Mouse (Mus musculus) mesoderm, embryonic 11.5 days (tissue): ENCODE data around the gene Foxf1.

Experiments used
- DNase-seq: peaks from one replicate; pipeline ENCODE4 v3.0.0-alpha.2; 2012; ENCODE audit warnings: low read depth, low spot score

Foxf1 gene

DNA sequence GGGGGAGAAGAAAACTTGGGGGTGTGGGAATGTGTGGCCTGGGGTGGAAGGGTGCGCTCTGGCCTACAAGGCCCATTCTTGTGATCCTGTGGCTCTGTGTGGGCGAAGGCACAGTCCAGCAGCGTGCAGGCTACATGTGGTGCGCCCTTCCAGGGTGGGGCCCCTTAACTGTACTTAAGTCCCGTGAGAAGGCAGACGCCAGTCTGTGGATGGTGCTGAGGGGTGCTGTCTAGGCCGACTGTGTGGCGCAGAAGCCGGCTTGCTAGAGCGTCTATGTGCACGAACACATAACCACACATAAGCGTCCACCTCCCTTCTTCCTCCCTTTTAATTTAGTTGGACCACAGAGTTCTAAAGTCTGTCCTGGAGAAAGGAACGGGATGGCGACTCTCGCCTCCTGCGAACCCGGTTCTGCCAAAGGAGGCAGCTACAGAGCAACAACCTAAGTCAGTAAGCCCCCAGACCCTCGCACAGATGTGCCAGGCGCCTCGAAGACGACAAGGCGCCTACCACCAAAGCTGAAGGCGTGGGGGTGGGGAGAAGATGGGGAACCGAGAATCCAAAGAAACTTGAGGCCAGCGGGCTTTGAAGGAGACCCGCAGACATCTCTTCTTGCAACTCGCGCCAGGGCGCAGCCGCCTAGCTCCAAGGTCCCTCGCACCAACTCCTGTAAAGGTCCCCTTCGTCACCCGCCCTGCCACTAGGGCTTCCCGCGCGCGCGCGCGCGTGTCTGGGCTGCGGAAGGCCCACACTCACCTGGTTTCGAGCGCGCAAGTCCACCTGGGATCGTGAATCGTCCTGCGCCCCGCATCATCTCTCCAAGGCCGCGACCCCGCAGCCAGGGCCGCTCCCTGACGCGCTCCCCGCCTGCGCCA, 1.7 kb upstream of the Foxf1 start:
- DNase-seq = no peak

DNA sequence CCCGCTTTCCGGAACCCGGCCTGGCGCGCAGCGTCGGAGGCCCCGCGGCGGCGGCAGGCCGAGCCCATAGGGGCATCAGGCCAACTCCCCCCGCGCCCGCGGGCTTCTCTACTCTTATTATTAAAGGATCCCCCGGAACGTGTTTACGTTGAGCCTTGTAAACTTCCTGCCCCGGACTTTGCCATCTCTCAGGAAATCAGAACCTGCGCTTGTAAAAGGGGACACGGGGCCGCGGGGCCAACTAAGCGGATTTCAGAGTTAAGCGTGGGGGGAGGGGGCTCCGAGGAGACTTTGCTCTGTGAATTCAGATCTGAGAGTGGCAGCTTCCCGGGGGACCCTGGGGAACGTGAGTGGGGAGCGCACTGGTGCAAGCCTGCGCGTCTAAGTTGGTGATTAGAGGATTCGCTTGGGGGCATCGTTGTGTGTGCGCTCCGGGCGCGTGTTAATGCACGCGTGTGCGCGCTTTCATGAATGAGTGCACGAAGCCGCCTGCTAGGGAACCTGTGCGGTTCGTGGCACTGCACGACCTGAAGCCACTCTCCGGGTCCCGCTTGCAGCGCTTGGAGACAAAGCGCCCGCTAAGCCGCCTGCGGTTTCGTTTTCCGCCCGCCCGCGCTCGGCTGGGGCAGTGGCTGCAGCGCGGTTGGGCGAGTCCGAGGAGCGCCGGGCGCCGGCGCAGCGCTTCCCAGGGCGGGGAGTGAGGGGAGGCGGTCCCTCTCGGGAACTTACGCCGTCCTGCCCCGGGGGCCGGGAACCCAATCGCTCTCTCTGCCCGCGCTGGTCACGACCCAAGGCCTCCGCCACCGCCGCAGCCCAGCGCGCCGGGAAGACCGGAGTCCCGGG, 872 bp upstream of the Foxf1 start:
- peak; percentile 76 for DNase-seq

DNA sequence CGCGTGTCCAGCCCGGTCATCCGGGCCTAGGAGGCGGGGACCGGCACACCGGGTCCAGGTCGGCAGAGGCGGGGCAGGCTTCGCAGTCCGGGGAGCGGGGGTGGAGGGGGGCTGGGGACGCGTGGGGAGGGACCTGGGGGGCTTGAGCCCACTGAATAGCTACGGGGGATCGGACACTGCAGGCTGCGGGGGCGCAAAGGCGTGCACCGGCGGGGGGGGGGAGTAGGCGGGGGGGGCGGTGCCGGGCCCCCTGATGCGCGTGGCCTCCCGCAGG, 313 bp upstream of the Foxf1 start:
- no peak for DNase-seq

DNA sequence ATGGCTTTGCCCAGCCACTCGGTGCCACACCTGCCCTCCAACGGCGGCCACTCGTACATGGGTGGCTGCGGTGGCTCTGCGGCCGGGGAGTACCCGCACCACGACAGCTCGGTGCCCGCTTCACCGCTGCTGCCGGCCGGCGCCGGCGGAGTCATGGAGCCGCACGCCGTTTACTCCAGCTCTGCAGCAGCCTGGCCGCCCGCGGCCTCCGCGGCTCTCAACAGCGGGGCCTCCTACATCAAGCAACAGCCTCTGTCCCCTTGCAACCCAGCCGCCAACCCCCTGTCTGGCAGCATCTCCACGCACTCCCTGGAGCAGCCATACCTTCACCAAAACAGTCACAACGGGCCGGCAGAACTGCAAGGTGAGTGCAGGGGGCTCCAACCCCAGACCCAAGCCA, 825 bp downstream of the Foxf1 start:
- no peak for DNase-seq

- no peak for DNase-seq
These were observed 1.4 kb downstream of the Foxf1 start for GRCm38 (mm10) chr8:121085561-121085960.

DNA sequence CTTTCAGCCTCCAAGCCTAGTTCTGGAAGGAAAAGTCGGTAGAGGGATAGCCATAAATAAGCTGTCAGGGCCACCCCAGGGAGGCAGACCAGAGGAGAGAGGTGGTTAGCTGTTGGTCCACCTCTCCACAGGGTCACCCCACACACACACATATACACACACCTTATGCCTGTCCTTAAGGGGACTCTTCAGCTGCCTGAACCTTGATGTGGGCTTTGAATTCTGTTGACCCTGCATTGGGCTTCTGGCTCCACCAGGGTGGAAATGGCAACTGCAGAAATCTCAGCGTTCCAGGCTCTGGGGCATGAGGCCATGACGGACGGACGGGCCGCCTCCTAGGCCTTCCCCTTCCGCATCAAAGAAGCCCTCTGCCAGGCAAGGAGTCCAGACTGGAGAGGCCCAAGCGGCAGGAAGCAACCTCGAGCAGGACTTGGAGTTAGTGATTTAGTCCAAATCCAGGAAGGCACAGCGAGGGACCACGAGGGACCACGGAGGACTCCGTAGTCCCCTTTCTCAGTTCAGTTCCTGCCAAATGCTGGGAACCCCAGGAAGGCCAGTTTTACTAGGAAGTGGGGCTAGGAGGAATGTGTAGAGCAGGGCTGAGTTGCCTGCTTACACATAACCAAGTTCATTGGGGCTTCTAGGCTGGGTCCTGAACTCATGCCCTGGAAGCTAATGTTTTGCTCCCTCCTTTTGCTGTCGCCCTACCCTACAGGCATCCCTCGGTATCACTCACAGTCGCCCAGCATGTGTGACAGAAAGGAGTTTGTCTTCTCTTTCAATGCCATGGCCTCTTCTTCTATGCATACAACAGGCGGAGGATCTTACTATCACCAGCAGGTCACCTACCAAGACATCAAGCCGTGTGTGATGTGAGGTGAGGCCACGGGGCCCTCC, 2.1 kb downstream of the Foxf1 start:
- DNase-seq = no peak

GRCm38 (mm10) chr8:121088281-121088680, 4.1 kb downstream of the Foxf1 start:
- no peak for DNase-seq

- DNase-seq = no peak
These were observed 4.9 kb downstream of the Foxf1 start for GRCm38 (mm10) chr8:121088871-121089630.

DNA sequence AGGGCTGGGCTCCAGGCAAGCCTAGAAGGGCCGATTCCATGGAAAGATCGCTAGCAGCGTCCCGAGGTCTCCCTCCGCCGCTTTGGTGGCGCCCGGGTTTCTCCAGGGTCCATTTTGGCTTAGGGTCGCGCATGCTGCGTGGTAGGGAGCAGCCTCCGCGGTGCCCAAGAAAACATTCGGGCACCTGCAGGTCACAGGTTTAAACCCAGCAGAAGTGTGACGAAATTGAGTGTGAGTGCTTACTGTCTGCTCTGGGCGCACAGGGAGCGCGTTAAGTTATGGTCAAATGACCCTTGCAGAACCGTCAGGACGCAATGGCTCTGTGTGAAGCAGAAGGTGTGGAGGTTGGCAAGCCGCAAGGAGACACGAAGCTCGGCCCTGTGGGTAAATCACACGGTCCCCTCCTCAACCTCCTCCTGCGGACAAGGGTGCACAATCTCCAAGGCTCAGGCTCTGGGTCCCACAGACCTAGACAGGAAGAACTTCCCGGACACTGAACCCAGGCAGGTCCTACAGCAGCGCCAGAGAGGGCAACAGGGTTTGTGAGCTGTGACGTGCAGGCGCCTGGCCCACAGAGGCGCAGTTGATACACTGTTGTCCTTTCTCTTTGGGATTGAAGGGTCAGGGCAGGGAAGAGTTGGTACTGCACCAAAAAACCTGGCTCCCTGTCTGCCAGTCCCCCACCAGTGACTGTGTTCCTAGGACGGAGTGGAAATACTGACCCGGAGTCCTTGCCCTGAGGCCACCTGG, 5.6 kb downstream of the Foxf1 start:
- no peak for DNase-seq

DNA sequence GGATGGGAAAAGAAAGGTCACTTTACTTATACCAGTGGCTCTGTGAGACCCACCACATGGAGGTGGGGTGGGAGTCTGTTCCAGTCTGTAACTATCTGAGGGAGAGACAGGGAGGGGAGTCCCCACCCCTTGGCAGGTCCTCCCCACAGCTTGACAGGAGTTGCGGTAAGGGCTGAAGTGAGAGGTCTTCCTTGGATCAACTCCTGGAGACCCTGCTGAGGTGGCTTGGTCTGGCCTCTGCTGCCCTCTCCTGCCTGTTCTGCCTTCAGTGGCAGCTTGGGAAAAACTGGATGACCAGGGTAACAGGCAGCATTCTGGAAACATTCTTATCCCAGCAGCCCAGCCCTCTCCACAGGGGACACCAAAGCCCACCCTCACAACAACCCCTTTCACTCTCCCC, 6.5 kb downstream of the Foxf1 start:
- no peak for DNase-seq

- no peak for DNase-seq
These were observed 8.0 kb downstream of the Foxf1 start for GRCm38 (mm10) chr8:121092141-121092540.

- peak; percentile 91 for DNase-seq
These were observed 8.4 kb downstream of the Foxf1 start for GRCm38 (mm10) chr8:121092627-121093026.

DNA sequence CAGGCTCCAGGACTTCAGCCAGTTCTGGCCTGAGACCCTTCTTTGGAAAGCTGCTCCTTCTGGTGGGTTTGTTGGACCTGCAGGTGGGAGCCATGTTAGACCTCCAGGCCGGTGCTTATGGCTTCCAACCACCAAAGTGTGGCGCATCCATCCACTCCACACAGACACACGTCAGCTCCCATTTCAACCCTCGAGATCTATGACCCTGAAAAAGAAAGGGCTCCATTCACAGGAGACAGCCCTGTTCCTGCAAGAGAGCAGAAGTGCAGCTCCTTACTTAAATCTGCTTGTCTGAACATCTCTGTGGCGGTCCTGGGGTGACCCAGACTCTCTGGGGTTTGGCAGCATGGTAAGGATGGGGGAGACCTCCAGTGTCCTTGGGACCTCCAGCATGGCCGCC, 9.3 kb downstream of the Foxf1 start:
- DNase-seq = no peak

DNA sequence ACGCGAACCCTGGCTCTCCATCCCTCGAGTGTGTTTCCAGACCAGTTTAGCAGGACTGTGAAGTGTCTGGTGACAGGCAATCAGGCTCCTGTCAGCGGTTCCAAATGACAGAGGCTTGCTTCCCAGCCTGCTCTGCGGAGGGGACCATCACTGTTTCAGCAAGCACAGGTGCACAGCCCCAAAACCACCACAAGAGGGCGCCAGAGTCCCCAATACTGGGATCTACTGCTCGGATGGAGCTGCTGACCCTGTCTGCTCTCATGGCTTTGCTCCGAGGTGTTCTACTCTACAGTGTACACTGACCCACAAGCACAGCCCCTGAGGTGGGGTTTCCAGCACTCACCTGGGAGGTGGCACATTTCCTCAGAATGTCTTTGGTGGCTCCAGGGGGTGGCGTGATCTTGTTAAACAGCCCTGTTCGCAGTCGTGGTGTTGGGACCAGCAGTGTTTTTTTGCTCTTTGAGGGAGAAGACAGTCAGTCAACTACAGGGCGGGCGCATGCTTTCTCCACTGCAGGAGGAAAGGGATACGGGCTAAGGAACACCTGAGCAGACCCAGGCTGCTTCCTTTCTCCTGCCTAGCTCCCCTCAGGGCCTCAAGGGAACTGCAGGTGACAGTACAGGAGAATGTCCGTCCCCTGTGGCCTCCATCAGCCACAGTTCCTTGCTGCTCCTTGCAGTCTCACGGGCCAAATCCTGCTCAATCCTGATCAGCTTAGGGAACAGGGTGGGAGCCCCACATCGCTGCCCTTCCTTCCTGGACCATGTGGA, 20.0 kb downstream of the Foxf1 start:
- DNase-seq = peak; percentile 85

- DNase-seq = peak; percentile 99
These were observed 23.8 kb downstream of the Foxf1 start, which contains the start of gene Mthfsd for GRCm38 (mm10) chr8:121107668-121108656. TSS of gene Mthfsd (minus strand) at chr8:121108392.

- no peak for DNase-seq
These were observed 24.5 kb downstream of the Foxf1 start for GRCm38 (mm10) chr8:121108657-121109056.

DNA sequence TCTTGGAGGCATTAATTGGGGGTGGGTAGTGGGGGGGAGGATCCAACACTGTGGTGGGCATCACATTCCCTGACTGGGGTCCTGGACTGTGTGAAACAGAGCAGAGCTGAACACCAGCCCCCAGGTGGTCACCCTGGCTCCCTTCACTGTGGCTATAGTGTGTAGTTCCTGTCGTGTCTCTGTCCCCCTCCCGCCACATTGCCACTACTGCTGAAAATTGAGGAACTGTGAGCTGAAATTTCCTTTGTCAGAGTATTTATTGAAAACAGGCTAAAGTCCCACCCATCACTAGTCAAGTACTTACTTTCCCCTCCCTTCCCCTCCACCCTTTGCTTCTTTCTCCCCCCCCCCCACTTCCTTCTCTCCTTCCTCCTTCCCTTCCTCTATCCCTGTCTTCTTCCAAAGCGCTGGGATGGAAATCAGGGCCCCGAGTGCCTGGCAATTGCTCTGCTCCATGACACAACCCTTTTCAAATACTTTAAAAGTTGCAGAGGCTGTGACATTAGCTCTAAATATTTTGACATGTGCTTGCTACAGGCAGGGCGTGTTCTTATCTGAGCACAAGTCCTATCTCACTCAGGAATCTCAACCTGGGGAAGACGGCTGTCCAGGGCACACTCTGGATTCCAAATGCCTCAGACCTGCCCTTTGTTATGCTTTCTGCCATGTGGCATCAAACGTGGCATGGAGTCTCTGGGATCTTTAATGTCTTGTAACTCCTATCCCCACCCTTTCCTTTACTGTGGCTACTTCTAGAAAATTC, 27.1 kb downstream of the Foxf1 start:
- DNase-seq = no peak

DNA sequence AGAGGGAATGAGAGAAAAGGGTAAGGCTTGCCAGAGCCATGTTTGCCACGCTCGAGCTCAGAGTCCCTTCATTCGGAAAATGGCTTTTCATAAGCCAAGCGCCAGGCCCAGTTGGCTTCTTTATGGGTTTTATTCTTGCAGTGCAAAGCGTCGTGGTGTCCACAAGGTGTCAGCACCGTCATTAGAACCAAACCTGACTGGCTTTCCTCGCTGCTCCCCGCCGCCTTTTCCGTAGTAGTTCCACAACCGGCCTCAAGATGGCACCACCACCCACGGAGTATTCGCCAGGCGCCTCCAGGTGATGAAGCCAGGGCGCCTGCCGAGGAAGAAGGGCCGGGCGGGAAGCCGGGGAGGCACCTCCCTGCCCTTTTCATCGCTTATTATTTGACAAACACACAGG, 29.1 kb downstream of the Foxf1 start:
- peak; percentile 94 for DNase-seq
